Mouse (Mus musculus) midbrain, embryonic 15.5 days (tissue): Measurements from ENCODE around the gene Armc10. TPM values are rescaled to one million over a fixed set of nuclear protein-coding genes. Genes with fewer than 3 reads are reported as not detected.

Source experiments
- ATAC-seq: fragments of 200-750 bp; cut with Nextera tagmentation; replicated peaks from 2 replicates; pipeline ENCODE4 v1.8.0; 2017; ENCODE audit warnings: moderate TSS enrichment
- H3K27ac ChIP-seq: fragments of 300-500 bp; sonication (generic); 2 replicates; pipeline ENCODE4 v1.5.1; 2015; ENCODE audit warnings: mild to moderate bottlenecking, inconsistent platforms
- H3K27me3 ChIP-seq: fragments of 300-500 bp; sonication (generic); replicated peaks from 2 replicates; pipeline ENCODE4 v1.6.1; 2015; ENCODE audit warnings: inconsistent platforms
- H3K36me3 ChIP-seq: fragments of 300-500 bp; sonication (generic); replicated peaks from 2 replicates; pipeline ENCODE4 v1.6.1; 2015; ENCODE audit warnings: inconsistent platforms
- H3K4me1 ChIP-seq: fragments of 300-500 bp; sonication (generic); 2 replicates; pipeline ENCODE4 v1.6.1; 2015; ENCODE audit warnings: inconsistent platforms
- H3K4me2 ChIP-seq: fragments of 300-500 bp; sonication (generic); 2 replicates; pipeline ENCODE4 v1.6.1; 2015; ENCODE audit warnings: inconsistent platforms, mild to moderate bottlenecking, moderate library complexity
- H3K4me3 ChIP-seq: fragments of 300-500 bp; sonication (generic); 2 replicates; pipeline ENCODE4 v1.5.1; 2015; ENCODE audit warnings: mild to moderate bottlenecking, inconsistent platforms
- H3K9ac ChIP-seq: fragments of 300-500 bp; sonication (generic); 2 replicates; pipeline ENCODE4 v1.6.1; 2015; ENCODE audit warnings: mild to moderate bottlenecking, inconsistent platforms
- H3K9me3 ChIP-seq: fragments of 300-500 bp; sonication (generic); 2 replicates; pipeline ENCODE4 v1.6.1; 2016; ENCODE audit warnings: inconsistent platforms
- WGBS: fragments of 180-500 bp; shearing (Covaris S2); methylation state at CpG from one replicate; pipeline ENCODE4 v1.1.7; 2015; ENCODE audit warnings: mixed read lengths; 5-methylcytosine and 5-hydroxymethylcytosine counted together
- polyA plus RNA-seq: library from polyadenylated mRNA; unstranded; fragments of >200 nt; fragmentation: Nextera tagmentation; extraction: Ambion mirVana; gene quantifications from 2 replicates; pipeline ENCODE4 v1.2.1, GENCODE M21; 2015

Gene Armc10
- polyA plus RNA-seq, 1 experiment from 2014 or later, result 60.2 TPM

DNA sequence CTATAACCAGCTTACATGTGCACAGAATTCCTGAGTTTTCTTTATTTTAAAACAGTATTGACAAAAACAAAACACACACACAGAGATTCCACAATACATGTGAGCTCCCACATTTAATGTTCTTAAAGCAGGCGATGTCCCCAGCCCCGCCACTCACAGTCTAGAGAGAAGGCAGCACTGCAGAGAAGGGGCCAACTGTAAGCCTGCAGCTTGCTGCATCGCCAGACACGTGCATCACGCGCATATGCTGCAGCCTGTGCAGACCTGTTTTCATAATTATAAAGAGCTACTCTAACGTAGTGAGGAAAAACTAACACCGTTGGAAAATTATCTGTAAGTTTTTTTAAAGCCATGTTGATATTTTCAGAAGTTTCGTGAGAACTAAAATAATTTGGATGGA is 28.1 kb downstream of the Armc10 start:
- WGBS, result 83% methylated on average over 9 of the region's 9 CpGs
- Histone ChIP-seq H3K4me2 (no peak overlapping the region), H3K36me3 (no peaks in the 10 kb centered on the region), H3K27ac (no peak overlapping the region), H3K9ac (no peak overlapping the region), H3K9me3 (no peaks in the 10 kb centered on the region), H3K4me1 (no peaks in the 10 kb centered on the region), H3K27me3 (no peaks in the 10 kb centered on the region), H3K4me3 (no peak overlapping the region)
- ATAC-seq, result no peak

DNA sequence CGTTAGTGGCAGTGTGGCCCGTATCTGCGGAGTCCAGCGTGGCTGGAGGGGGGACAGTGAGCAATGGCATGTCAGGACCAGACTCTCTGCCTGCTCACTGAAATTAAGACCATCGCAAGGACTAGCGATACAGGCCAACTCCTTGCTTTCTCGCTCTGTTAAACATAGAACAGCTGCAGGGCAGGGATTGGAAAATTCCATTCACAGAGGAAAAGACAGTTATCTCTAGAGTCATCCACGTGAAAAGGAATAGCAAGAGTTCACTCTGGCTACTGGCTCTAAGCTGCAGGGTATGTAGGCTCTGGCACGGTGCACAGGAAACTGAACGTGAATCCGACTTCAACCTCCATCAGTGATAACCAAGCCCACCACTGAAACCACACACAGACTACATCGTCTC is 29.4 kb downstream of the Armc10 start:
- H3K4me1 ChIP-seq, result no peaks in the 10 kb centered on the region
- WGBS, result 78% methylated on average over 12 of the region's 12 CpGs
- H3K4me2 ChIP-seq, result no peak overlapping the region
- no peak overlapping the region for H3K4me3 ChIP-seq
- no peak overlapping the region for H3K9ac ChIP-seq
- H3K27ac ChIP-seq, result no peak overlapping the region
- H3K27me3 ChIP-seq, result no peaks in the 10 kb centered on the region
- no peaks in the 10 kb centered on the region for H3K36me3 ChIP-seq
- H3K9me3 ChIP-seq, result no peaks in the 10 kb centered on the region
- ATAC-seq, result no peak

DNA sequence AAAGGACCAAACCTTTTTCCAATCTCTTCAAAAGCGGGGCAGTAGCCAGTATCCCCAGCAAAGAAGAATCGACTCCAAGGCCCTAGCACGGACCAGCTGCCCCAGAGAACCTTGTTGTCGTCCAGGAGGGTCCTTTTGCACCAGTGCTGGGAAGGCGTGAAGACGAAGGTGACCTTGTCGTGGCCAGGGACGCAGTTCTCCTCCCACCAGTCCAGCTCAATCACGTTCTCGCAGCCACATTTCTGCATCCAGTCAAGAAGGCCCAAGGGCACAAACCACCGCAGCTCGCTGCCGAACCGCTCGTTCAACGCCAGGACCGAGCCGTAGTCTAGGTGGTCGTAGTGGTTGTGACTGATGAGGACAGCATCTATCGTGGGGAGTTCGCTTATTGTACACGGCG is 29.9 kb downstream of the Armc10 start:
- H3K4me3 ChIP-seq, result no peak overlapping the region
- no peaks in the 10 kb centered on the region for H3K4me1 ChIP-seq
- H3K9ac ChIP-seq, result no peak overlapping the region
- H3K27ac ChIP-seq, result no peak overlapping the region
- no peak overlapping the region for H3K4me2 ChIP-seq
- ATAC-seq, result no peak
- H3K27me3 ChIP-seq, result no peaks in the 10 kb centered on the region
- H3K9me3 ChIP-seq, result no peaks in the 10 kb centered on the region
- no peaks in the 10 kb centered on the region for H3K36me3 ChIP-seq
- 95% methylated on average over 23 of the region's 23 CpGs for WGBS

DNA sequence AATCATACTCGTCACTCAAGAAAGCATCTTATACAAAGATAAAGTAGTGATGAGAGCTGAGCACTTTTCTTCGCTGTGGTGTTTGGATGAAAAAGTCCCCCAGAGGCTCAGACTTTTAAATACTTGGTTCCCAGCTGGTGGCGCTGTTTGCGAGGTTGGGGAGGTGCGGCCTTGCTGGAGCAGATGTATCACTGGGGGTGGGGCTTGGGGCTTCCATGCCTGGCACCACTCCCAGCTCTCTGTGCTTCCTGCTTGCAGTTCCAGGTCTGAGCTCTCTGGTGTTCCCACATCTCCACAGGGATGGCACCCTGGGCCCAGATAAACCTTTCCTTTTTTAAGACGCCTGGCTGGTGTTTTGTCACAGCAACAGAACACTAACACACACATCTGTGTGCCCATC is 32.3 kb downstream of the Armc10 start:
- Histone ChIP-seq H3K9ac (no peak overlapping the region), H3K9me3 (no peaks in the 10 kb centered on the region), H3K27me3 (no peaks in the 10 kb centered on the region), H3K4me1 (no peaks in the 10 kb centered on the region), H3K36me3 (no peaks in the 10 kb centered on the region), H3K4me2 (no peak overlapping the region), H3K27ac (no peak overlapping the region), H3K4me3 (no peak overlapping the region)
- 95% methylated on average over 6 of the region's 6 CpGs for WGBS
- no peak for ATAC-seq

DNA sequence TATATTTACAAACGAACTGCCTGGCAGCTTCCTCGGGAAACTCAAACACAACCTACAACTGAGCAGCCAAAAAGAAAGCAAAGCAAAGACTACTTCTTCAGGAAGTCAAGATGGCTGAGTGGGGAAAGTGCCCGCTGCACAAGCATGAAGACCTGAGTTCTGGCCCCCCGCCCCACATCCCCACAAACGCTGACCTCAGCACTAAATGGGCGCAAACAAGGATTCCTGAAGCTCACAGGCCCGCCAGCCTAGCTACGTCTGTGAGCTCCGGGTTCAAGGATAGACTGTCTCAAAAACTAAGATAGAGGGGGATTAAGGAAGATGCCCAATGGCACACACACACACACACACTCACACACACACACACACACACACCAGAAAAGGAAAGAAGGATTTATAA is 32.8 kb downstream of the Armc10 start:
- H3K9ac ChIP-seq, result no peak overlapping the region
- H3K4me3 ChIP-seq, result no peak overlapping the region
- no peaks in the 10 kb centered on the region for H3K9me3 ChIP-seq
- no peak overlapping the region for H3K27ac ChIP-seq
- H3K4me1 ChIP-seq, result no peaks in the 10 kb centered on the region
- WGBS, result 95% methylated on average over 9 of the region's 9 CpGs
- H3K27me3 ChIP-seq, result no peaks in the 10 kb centered on the region
- ATAC-seq, result no peak
- no peaks in the 10 kb centered on the region for H3K36me3 ChIP-seq
- H3K4me2 ChIP-seq, result no peak overlapping the region

DNA sequence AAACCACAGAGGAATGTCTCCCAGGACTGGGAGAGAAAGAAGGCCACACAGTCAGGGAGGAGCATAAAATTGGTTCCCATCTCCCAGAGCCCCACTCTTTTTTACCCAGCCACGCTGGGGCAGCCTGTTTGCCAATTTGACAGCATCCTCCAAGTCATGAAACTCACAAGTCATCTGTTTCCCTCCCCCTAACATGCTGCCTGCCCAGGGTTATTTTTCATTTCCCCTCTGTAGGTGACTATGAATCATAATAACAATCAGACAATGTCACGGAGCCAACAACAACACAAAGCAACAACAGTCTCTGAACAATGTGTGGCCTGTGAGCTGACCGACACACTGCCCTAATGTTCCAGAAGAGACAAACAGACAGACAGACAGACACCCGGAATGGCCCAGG is 34.4 kb downstream of the Armc10 start:
- no peak overlapping the region for H3K9ac ChIP-seq
- no peak overlapping the region for H3K4me3 ChIP-seq
- H3K27ac ChIP-seq, result no peak overlapping the region
- no peaks in the 10 kb centered on the region for H3K9me3 ChIP-seq
- WGBS, result 73% methylated on average over 4 of the region's 4 CpGs
- no peaks in the 10 kb centered on the region for H3K4me1 ChIP-seq
- no peaks in the 10 kb centered on the region for H3K36me3 ChIP-seq
- no peak for ATAC-seq
- no peak overlapping the region for H3K4me2 ChIP-seq
- no peaks in the 10 kb centered on the region for H3K27me3 ChIP-seq

DNA sequence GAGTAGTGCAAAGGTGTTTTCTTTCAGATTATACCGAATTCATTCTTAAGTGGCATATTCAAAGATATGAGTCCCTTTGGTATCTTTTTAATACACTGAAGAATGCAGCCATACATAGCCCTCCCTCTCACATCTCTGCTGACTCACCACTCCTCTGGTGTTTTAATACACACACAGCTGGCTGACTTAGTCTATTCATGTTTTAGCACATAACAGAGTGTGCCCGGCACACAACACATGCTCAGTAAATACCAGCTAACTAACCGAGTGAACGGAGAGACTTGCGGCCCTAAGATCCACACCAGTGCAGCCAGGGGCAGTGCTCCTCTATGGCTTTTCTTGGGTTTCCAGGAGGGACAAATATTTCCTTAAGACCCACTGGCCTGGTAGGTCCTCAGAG is 35.3 kb downstream of the Armc10 start:
- ATAC-seq, result no peak
- no peak overlapping the region for H3K4me3 ChIP-seq
- H3K27ac ChIP-seq, result no peak overlapping the region
- H3K9me3 ChIP-seq, result no peaks in the 10 kb centered on the region
- WGBS, result 83% methylated on average over 5 of the region's 5 CpGs
- H3K36me3 ChIP-seq, result no peaks in the 10 kb centered on the region
- H3K4me1 ChIP-seq, result no peaks in the 10 kb centered on the region
- no peaks in the 10 kb centered on the region for H3K27me3 ChIP-seq
- no peak overlapping the region for H3K4me2 ChIP-seq
- H3K9ac ChIP-seq, result no peak overlapping the region

DNA sequence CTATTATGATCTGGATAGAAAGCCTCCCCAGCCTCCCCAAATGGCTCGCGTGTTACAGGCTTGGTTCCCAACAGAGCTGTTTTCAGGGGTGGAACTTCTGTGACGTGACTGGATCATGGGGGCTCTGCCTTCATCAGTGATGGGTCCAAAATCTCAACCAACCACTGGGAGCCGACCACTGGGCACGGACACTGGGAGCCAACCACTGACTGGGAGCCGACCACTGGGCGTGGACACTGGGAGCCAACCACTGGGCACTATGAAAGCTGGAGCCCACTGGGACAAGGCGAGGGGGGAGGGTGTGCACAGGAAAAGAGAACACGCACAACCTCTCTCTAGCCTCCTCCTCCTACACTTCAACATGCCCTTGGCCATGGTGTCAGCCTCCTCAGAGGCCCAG is 38.2 kb downstream of the Armc10 start:
- no peak overlapping the region for H3K9ac ChIP-seq
- ATAC-seq, result no peak
- H3K4me3 ChIP-seq, result no peak overlapping the region
- no peaks in the 10 kb centered on the region for H3K36me3 ChIP-seq
- H3K27me3 ChIP-seq, result no peaks in the 10 kb centered on the region
- H3K4me2 ChIP-seq, result no peak overlapping the region
- no peaks in the 10 kb centered on the region for H3K4me1 ChIP-seq
- 96% methylated on average over 9 of the region's 9 CpGs for WGBS
- H3K9me3 ChIP-seq, result no peaks in the 10 kb centered on the region
- no peak overlapping the region for H3K27ac ChIP-seq

DNA sequence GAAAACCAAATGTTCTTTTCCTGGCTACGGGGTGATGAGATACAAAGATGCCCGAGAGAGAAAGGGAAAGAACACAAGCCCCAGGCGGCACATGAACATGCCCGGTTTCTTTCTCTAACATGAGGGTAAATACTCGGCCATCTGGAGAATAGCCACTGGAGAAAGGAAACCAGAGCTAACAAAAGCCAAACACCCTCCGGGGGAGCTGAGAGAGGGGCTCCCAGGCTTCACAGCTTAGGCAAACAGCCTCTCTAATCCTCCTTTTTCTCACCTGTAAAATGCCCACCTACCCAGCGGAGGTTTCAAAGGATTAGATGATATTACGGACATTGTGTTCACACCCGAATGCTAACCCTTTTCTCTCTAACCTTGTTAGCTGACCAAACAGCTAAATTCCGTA is 39.4 kb downstream of the Armc10 start:
- H3K4me3 ChIP-seq, result no peak overlapping the region
- no peaks in the 10 kb centered on the region for H3K9me3 ChIP-seq
- no peak overlapping the region for H3K9ac ChIP-seq
- H3K27me3 ChIP-seq, result no peaks in the 10 kb centered on the region
- no peaks in the 10 kb centered on the region for H3K4me1 ChIP-seq
- ATAC-seq, result no peak
- no peak overlapping the region for H3K27ac ChIP-seq
- no peaks in the 10 kb centered on the region for H3K36me3 ChIP-seq
- 73% methylated on average over 10 of the region's 10 CpGs for WGBS
- no peak overlapping the region for H3K4me2 ChIP-seq

DNA sequence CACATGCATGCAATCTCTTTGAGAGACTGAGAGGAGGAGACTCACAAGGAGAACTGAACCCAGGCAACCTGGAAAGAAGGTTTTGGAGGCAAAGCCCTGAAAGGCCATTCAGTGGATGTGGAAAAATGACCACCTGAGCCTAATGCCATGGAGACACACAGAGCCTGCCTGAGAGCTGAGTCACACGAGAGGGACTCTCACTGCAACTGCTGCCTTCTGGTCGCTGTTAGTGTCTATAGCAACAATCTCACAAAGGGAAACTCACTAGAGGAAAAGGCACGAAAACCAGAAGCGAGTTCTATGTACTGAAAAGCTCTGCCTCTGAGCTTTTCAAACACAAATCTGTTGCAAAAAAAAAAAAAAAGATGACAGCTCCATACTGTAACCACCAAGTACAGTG is 41.4 kb downstream of the Armc10 start:
- WGBS, result 53% methylated on average over 4 of the region's 4 CpGs
- H3K9me3 ChIP-seq, result no peaks in the 10 kb centered on the region
- H3K4me1 ChIP-seq, result no peaks in the 10 kb centered on the region
- H3K4me3 ChIP-seq, result no peak overlapping the region
- H3K9ac ChIP-seq, result no peak overlapping the region
- H3K27me3 ChIP-seq, result no peaks in the 10 kb centered on the region
- H3K4me2 ChIP-seq, result no peak overlapping the region
- no peak for ATAC-seq
- H3K36me3 ChIP-seq, result no peaks in the 10 kb centered on the region
- H3K27ac ChIP-seq, result no peak overlapping the region

DNA sequence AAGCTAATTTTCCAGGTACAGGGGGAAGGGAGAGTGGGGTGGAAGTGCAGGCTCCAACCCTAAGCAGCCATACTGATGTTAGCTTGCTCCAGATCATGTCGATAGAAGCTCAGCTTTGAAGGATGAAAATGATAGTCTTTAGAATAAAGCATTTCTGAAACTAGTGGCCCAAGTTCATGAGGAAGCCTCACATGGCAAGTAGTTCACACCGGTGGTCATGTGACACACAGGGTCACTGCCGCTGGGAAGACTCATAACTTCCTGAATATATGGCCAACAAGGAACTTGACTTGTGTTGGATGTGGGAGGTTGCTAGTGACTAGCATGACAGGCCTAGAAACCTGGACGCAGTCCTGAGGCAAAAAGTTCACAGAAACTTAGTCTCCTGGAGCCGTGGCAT is 46.6 kb downstream of the Armc10 start:
- Histone ChIP-seq H3K36me3 (no peaks in the 10 kb centered on the region), H3K4me2 (no peak overlapping the region), H3K9me3 (no peaks in the 10 kb centered on the region), H3K9ac (no peak overlapping the region), H3K4me1 (no peaks in the 10 kb centered on the region), H3K27ac (no peak overlapping the region), H3K27me3 (no peaks in the 10 kb centered on the region), H3K4me3 (no peak overlapping the region)
- ATAC-seq, result no peak
- WGBS, result 97% methylated on average over 5 of the region's 5 CpGs

DNA sequence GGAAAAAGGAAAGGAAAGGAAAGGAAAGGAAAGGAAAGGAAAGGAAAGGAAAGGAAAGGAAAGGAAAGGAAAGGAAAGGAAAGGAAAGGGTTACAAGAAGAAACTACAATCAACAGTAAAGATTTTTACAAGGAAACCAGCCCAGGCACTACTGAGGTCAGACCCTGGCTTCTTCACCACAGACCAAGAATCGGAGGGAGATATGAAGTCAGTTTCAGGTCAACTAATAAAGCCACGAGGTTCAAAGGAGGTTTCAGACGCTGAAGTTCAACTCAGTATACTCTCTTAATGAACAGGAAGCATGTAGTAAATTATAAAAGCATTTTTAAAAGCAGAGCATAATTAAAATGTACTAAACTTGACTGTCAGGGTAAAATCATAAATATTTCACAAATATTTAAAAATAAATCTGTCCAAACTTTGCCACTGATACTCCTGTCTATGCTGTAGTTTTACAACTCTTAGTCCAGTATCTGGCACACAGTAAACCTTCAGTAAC is 47.8 kb downstream of the Armc10 start:
- 88% methylated on average over 3 of the region's 3 CpGs for WGBS
- no peak overlapping the region for H3K4me3 ChIP-seq
- H3K4me2 ChIP-seq, result no peak overlapping the region
- no peaks in the 10 kb centered on the region for H3K27me3 ChIP-seq
- no peak overlapping the region for H3K9ac ChIP-seq
- H3K4me1 ChIP-seq, result no peaks in the 10 kb centered on the region
- no peak overlapping the region for H3K27ac ChIP-seq
- H3K9me3 ChIP-seq, result no peaks in the 10 kb centered on the region
- H3K36me3 ChIP-seq, result no peaks in the 10 kb centered on the region
- ATAC-seq, result no peak

DNA sequence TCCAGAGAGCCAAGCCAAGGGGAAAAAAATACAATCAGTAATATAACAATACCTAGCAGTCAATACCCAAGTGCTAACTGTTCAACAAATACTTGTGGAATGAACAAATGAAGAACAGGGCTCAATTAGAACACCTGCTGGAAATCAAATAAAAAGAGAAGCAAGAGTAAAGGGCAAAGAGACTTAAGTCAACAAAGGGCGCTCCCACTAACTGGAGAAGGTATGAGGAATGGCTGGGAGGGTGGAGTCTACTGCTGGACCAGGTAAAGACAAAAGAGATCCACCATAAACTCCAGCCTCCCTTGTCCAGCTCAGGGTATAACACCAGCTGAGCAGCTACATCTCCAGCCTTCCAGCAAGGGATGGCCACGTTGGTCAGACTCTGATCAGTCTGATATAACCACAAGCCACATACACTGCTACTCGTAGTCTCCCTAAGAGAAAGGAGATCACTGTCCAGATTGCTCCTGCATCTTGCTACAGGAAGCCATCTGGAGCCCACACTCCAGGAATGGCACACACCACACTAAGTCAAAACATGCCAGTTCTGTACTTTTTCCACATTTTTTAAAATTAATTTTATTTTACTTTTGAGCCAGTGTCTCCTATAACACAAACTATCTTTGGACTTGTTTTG is 49.4 kb downstream of the Armc10 start:
- Histone ChIP-seq H3K36me3 (no peaks in the 10 kb centered on the region), H3K9ac (no peak overlapping the region), H3K27me3 (no peaks in the 10 kb centered on the region), H3K9me3 (no peaks in the 10 kb centered on the region), H3K27ac (no peak overlapping the region), H3K4me1 (no peaks in the 10 kb centered on the region; the same call in 1 of the 2 replicates), H3K4me3 (no peak overlapping the region), H3K4me2 (no peak overlapping the region)
- 90% methylated on average over 3 of the region's 3 CpGs for WGBS
- ATAC-seq, result no peak
